In genomic region chr4:148060120-148061085, GRCm38 (mm10) we compare ENCODE assay signal across 8 mouse cellular contexts. TPM values are rescaled to one million over a fixed set of nuclear protein-coding genes. Genes with fewer than 3 reads are reported as not detected.
DNase-seq lines count a peak whose midpoint lies in the region; ATAC-seq and TF ChIP-seq lines count a peak whose summit lies in the region.

No protein-coding gene starts in this region.

- peak; percentile 21 for TF ChIP-seq RAD21 in CH12.LX (IDR thresholded peaks at IDR 0.05; ENCODE audit: low read depth, low read length)

- dilution Hi-C loops in CH12.LX (cut with MboI; ENCODE audit: extremely low pct_ligation_motif_present, extremely low pct_unique_long_range_greater_than_20kb, low sequenced_read_pairs): no loop called here

- H3K27ac ChIP-seq in forebrain, embryonic 12.5 days: no peak overlapping the region
- H3K27ac ChIP-seq in forebrain, embryonic 10.5 days: no peak overlapping the region
- no peak overlapping the region for H3K27ac ChIP-seq in CH12.LX (ENCODE audit: insufficient read depth, low read depth)
- H3K27ac ChIP-seq in embryonic facial prominence, embryonic 12.5 days: no peak overlapping the region
- no peak overlapping the region for H3K27ac ChIP-seq in intestine, embryonic 16.5 days (ENCODE audit: low read length)
- H3K27ac ChIP-seq in lung, embryonic 15.5 days: no peak overlapping the region
- no peak overlapping the region for H3K27ac ChIP-seq in stomach, postnatal 0 days (replicated peaks)

- no peak overlapping the region for H3K9ac ChIP-seq in forebrain, embryonic 12.5 days
- H3K9ac ChIP-seq in CH12.LX (ENCODE audit: insufficient read depth, low read depth): no peak overlapping the region
- H3K9ac ChIP-seq in embryonic facial prominence, embryonic 12.5 days: no peak overlapping the region
- H3K9ac ChIP-seq in intestine, embryonic 16.5 days (ENCODE audit: low read depth, low read length): no peak overlapping the region
- no peak overlapping the region for H3K9ac ChIP-seq in lung, embryonic 15.5 days
- no peak overlapping the region for H3K9ac ChIP-seq in stomach, postnatal 0 days (ENCODE audit: low read length)

- no peaks in the 10 kb centered on the region for H3K9me3 ChIP-seq in forebrain, embryonic 12.5 days
- H3K9me3 ChIP-seq in forebrain, embryonic 10.5 days: no peaks in the 10 kb centered on the region
- no peaks in the 10 kb centered on the region for H3K9me3 ChIP-seq in CH12.LX (replicated peaks; ENCODE audit: low read length)
- no peaks in the 10 kb centered on the region for H3K9me3 ChIP-seq in embryonic facial prominence, embryonic 12.5 days
- no peaks in the 10 kb centered on the region for H3K9me3 ChIP-seq in intestine, embryonic 16.5 days (ENCODE audit: control insufficient read depth, low read length)
- no peaks in the 10 kb centered on the region for H3K9me3 ChIP-seq in lung, embryonic 15.5 days
- no peaks in the 10 kb centered on the region for H3K9me3 ChIP-seq in stomach, postnatal 0 days (ENCODE audit: control insufficient read depth, low read length)

- no peaks in the 10 kb centered on the region for H3K79me2 ChIP-seq in CH12.LX (replicated peaks; ENCODE audit: control insufficient read depth, extremely low read depth, insufficient read depth, poor library complexity, severe bottlenecking)

- TF ChIP-seq CTCF in CH12.LX (conservative IDR thresholded peaks at IDR 0.05 in 1 of 2, IDR thresholded peaks at IDR 0.05 in 1 of 2; ENCODE audit: low read depth in 2 of 2, low read length in 2 of 2): peak; percentile 33 to 69; a peak in 3 of 4 replicates
- TF ChIP-seq CTCF in stomach, postnatal 0 days (IDR thresholded peaks at IDR 0.05; ENCODE audit: low read depth): peak; percentile 78

- no peak overlapping the region for H3K4me3 ChIP-seq in forebrain, embryonic 12.5 days (replicated peaks)
- H3K4me3 ChIP-seq in forebrain, embryonic 10.5 days: no peak overlapping the region
- no peak overlapping the region for H3K4me3 ChIP-seq in CH12.LX (replicated peaks in 1 of 3; ENCODE audit: low read depth in 2 of 3, low read length in 2 of 3, poor library complexity in 1 of 3)
- H3K4me3 ChIP-seq in embryonic facial prominence, embryonic 12.5 days: no peak overlapping the region
- H3K4me3 ChIP-seq in intestine, embryonic 16.5 days (ENCODE audit: low read length): no peak overlapping the region
- no peak overlapping the region for H3K4me3 ChIP-seq in lung, embryonic 15.5 days
- no peak overlapping the region for H3K4me3 ChIP-seq in stomach, postnatal 0 days (ENCODE audit: low read depth, low read length)

- H3K36me3 ChIP-seq in forebrain, embryonic 12.5 days (replicated peaks): peaks cover 38% of the 10 kb centered on the region
- H3K36me3 ChIP-seq in forebrain, embryonic 10.5 days (replicated peaks): peaks cover 42% of the 10 kb centered on the region
- H3K36me3 ChIP-seq in CH12.LX (replicated peaks in 1 of 2; ENCODE audit: control insufficient read depth in 1 of 2, insufficient read depth in 1 of 2, low read length in 1 of 2): peaks cover 42 to 57% of the 10 kb centered on the region in 2 experiments
- peaks cover 32% of the 10 kb centered on the region for H3K36me3 ChIP-seq in embryonic facial prominence, embryonic 12.5 days
- peaks cover 9% of the 10 kb centered on the region for H3K36me3 ChIP-seq in intestine, embryonic 16.5 days (ENCODE audit: control insufficient read depth, insufficient read depth, low read length)
- peaks cover 27% of the 10 kb centered on the region for H3K36me3 ChIP-seq in lung, embryonic 15.5 days
- peaks cover 17% of the 10 kb centered on the region; the same call in 1 of the 2 replicates for H3K36me3 ChIP-seq in stomach, postnatal 0 days (ENCODE audit: control insufficient read depth, insufficient read depth, low read length)

- no peak for DNase-seq in forebrain, embryonic 10.5 days (ENCODE audit: extremely low spot score, low spot score)
- no peak for DNase-seq in CH12.LX (ENCODE audit: extremely low read depth)
- DNase-seq in stomach, postnatal 0 days (ENCODE audit: low spot score): peak; percentile 58
- DNase-seq in thymus, postnatal 10 days (ENCODE audit: low spot score in 2 of 2): no peak

- WGBS in forebrain, embryonic 12.5 days: 54% methylated on average over 13 of the region's 13 CpGs
- 56% methylated on average over 13 of the region's 13 CpGs for WGBS in forebrain, embryonic 10.5 days
- WGBS in embryonic facial prominence, embryonic 12.5 days: 55% methylated on average over 13 of the region's 13 CpGs
- WGBS in intestine, embryonic 16.5 days: 52% methylated on average over 13 of the region's 13 CpGs
- WGBS in lung, embryonic 15.5 days: 32% methylated on average over 13 of the region's 13 CpGs
- 46% methylated on average over 13 of the region's 13 CpGs for WGBS in stomach, postnatal 0 days

- TF ChIP-seq EP300 in CH12.LX (IDR thresholded peaks at IDR 0.05; ENCODE audit: low read length): no peak
- TF ChIP-seq EP300 in stomach, postnatal 0 days (optimal IDR thresholded peaks at IDR 0.05): no peak

- H3K27me3 ChIP-seq in forebrain, embryonic 12.5 days: no peaks in the 10 kb centered on the region
- H3K27me3 ChIP-seq in forebrain, embryonic 10.5 days (ENCODE audit: poor library complexity, severe bottlenecking): no peaks in the 10 kb centered on the region
- H3K27me3 ChIP-seq in CH12.LX (replicated peaks): no peaks in the 10 kb centered on the region
- H3K27me3 ChIP-seq in embryonic facial prominence, embryonic 12.5 days: no peaks in the 10 kb centered on the region
- no peaks in the 10 kb centered on the region for H3K27me3 ChIP-seq in intestine, embryonic 16.5 days (replicated peaks; ENCODE audit: control insufficient read depth, insufficient read depth, low read length)
- no peaks in the 10 kb centered on the region for H3K27me3 ChIP-seq in lung, embryonic 15.5 days
- H3K27me3 ChIP-seq in stomach, postnatal 0 days (ENCODE audit: control insufficient read depth, insufficient read depth, low read length): no peaks in the 10 kb centered on the region

- ATAC-seq in forebrain, embryonic 12.5 days (ENCODE audit: low FRiP score): 0 out of 2 replicates have a peak, but pooled peaks have one; percentile 50
- 0 out of 2 replicates have a peak, but pooled peaks have one; percentile 39 for ATAC-seq in embryonic facial prominence, embryonic 12.5 days (ENCODE audit: insufficient number of reproducible peaks, insufficient read depth, low FRiP score, low TSS enrichment)
- ATAC-seq in intestine, embryonic 16.5 days: peak; percentile 54; the same call in 1 of the 2 replicates
- peak; percentile 72; the same call in 1 of the 2 replicates for ATAC-seq in lung, embryonic 15.5 days (ENCODE audit: borderline replicate concordance, extremely low read depth, low FRiP score, low TSS enrichment)
- ATAC-seq in stomach, postnatal 0 days (ENCODE audit: low FRiP score, low TSS enrichment): peak; percentile 69

- no peak overlapping the region for H3K4me2 ChIP-seq in forebrain, embryonic 12.5 days
- no peak overlapping the region for H3K4me2 ChIP-seq in CH12.LX (ENCODE audit: insufficient read depth, low read depth, poor library complexity, severe bottlenecking)
- H3K4me2 ChIP-seq in embryonic facial prominence, embryonic 12.5 days (replicated peaks): no peak overlapping the region
- H3K4me2 ChIP-seq in intestine, embryonic 16.5 days (ENCODE audit: low read depth, low read length): no peak overlapping the region
- H3K4me2 ChIP-seq in lung, embryonic 15.5 days: no peak overlapping the region
- H3K4me2 ChIP-seq in stomach, postnatal 0 days (replicated peaks; ENCODE audit: low read depth): no peak overlapping the region

- in situ Hi-C loops in CH12.LX (cut with MboI; ENCODE audit: low pct_ligation_motif_present, low pct_unique_long_range_greater_than_20kb, low sequenced_read_pairs): no loop called here

- no peaks in the 10 kb centered on the region for H3K4me1 ChIP-seq in forebrain, embryonic 12.5 days
- peaks cover 17% of the 10 kb centered on the region for H3K4me1 ChIP-seq in forebrain, embryonic 10.5 days
- peaks cover 5 to 31% of the 10 kb centered on the region in 2 experiments; a peak in 3 of 4 replicates for H3K4me1 ChIP-seq in CH12.LX (ENCODE audit: control insufficient read depth in 1 of 2, insufficient read depth in 2 of 2)
- no peaks in the 10 kb centered on the region for H3K4me1 ChIP-seq in embryonic facial prominence, embryonic 12.5 days
- no peaks in the 10 kb centered on the region for H3K4me1 ChIP-seq in intestine, embryonic 16.5 days (ENCODE audit: control insufficient read depth, insufficient read depth, low read length)
- peaks cover 10% of the 10 kb centered on the region for H3K4me1 ChIP-seq in lung, embryonic 15.5 days
- no peaks in the 10 kb centered on the region for H3K4me1 ChIP-seq in stomach, postnatal 0 days (replicated peaks; ENCODE audit: control insufficient read depth, insufficient read depth)

- no peak for TF ChIP-seq POLR2A in CH12.LX (IDR thresholded peaks at IDR 0.05; ENCODE audit: low read depth, low read length)

RNA-seq across cellular contexts. Expression of gene Mthfr, which starts 21.5 kb away (rescaled TPM):
- polyA plus RNA-seq in forebrain, embryonic 12.5 days (2016; fragmentation: Nextera tagmentation; extraction: Ambion mirVana): 28.7 and 32.2 TPM in 2 replicates
- polyA plus RNA-seq in forebrain, embryonic 10.5 days (2016; fragmentation: Nextera tagmentation; extraction: Ambion mirVana): 27.7 and 30.1 TPM in 2 replicates
- total RNA-seq in CH12.LX (2012; rRNA removed) (14.4 and 17.0 TPM in 2 replicates), CH12.LX (2014; rRNA removed) (15.3 and 16.1 TPM in 2 replicates)
- polyA plus RNA-seq in CH12.LX (2012; ENCODE audit: insufficient read length, low read depth): 15.4 and 16.3 TPM in 2 replicates
- polyA plus RNA-seq in embryonic facial prominence, embryonic 12.5 days (2016; fragmentation: Nextera tagmentation; extraction: Ambion mirVana): 25.7 and 29.1 TPM in 2 replicates
- polyA plus RNA-seq in intestine, embryonic 16.5 days (2015; fragmentation: Nextera tagmentation; extraction: Ambion mirVana): 14.3 and 19.4 TPM in 2 replicates
- 18.9 and 21.1 TPM in 2 replicates for polyA plus RNA-seq in lung, embryonic 15.5 days (2015; fragmentation: Nextera tagmentation; extraction: Ambion mirVana)
- 8.2 and 8.7 TPM in 2 replicates for polyA plus RNA-seq in stomach, postnatal 0 days (2015; fragmentation: Nextera tagmentation; extraction: Ambion mirVana)

RNA-seq across cellular contexts. Expression of gene Clcn6, which starts 21.8 kb away (rescaled TPM):
- 22.4 and 27.7 TPM in 2 replicates for polyA plus RNA-seq in forebrain, embryonic 12.5 days (2016; fragmentation: Nextera tagmentation; extraction: Ambion mirVana)
- polyA plus RNA-seq in forebrain, embryonic 10.5 days (2016; fragmentation: Nextera tagmentation; extraction: Ambion mirVana): 13.4 and 14.2 TPM in 2 replicates
- total RNA-seq in CH12.LX (2012; rRNA removed) (5.5 and 5.7 TPM in 2 replicates), CH12.LX (2014; rRNA removed) (3.7 and 4.8 TPM in 2 replicates)
- polyA plus RNA-seq in CH12.LX (2012; ENCODE audit: insufficient read length, low read depth): 9.2 and 10.6 TPM in 2 replicates
- 10.5 and 10.6 TPM in 2 replicates for polyA plus RNA-seq in embryonic facial prominence, embryonic 12.5 days (2016; fragmentation: Nextera tagmentation; extraction: Ambion mirVana)
- 4.5 TPM in 2 replicates for polyA plus RNA-seq in intestine, embryonic 16.5 days (2015; fragmentation: Nextera tagmentation; extraction: Ambion mirVana)
- polyA plus RNA-seq in lung, embryonic 15.5 days (2015; fragmentation: Nextera tagmentation; extraction: Ambion mirVana): 4.5 and 5.0 TPM in 2 replicates
- polyA plus RNA-seq in stomach, postnatal 0 days (2015; fragmentation: Nextera tagmentation; extraction: Ambion mirVana): 1.8 and 2.1 TPM in 2 replicates

RNA-seq across cellular contexts. Expression of gene Agtrap, which starts 27.4 kb away (rescaled TPM):
- 8.4 and 9.2 TPM in 2 replicates for polyA plus RNA-seq in forebrain, embryonic 12.5 days (2016; fragmentation: Nextera tagmentation; extraction: Ambion mirVana)
- polyA plus RNA-seq in forebrain, embryonic 10.5 days (2016; fragmentation: Nextera tagmentation; extraction: Ambion mirVana): 19.4 TPM in 2 replicates
- total RNA-seq in CH12.LX (2012; rRNA removed) (5.6 and 6.2 TPM in 2 replicates), CH12.LX (2014; rRNA removed) (4.0 and 4.1 TPM in 2 replicates)
- polyA plus RNA-seq in CH12.LX (2012; ENCODE audit: insufficient read length, low read depth): 5.4 and 5.9 TPM in 2 replicates
- 12.0 and 14.0 TPM in 2 replicates for polyA plus RNA-seq in embryonic facial prominence, embryonic 12.5 days (2016; fragmentation: Nextera tagmentation; extraction: Ambion mirVana)
- 19.6 and 22.2 TPM in 2 replicates for polyA plus RNA-seq in intestine, embryonic 16.5 days (2015; fragmentation: Nextera tagmentation; extraction: Ambion mirVana)
- polyA plus RNA-seq in lung, embryonic 15.5 days (2015; fragmentation: Nextera tagmentation; extraction: Ambion mirVana): 13.3 and 15.9 TPM in 2 replicates
- 23.2 and 26.9 TPM in 2 replicates for polyA plus RNA-seq in stomach, postnatal 0 days (2015; fragmentation: Nextera tagmentation; extraction: Ambion mirVana)

RNA-seq across cellular contexts. Expression of gene Nppa, which starts 59.9 kb away (rescaled TPM):
- polyA plus RNA-seq in forebrain, embryonic 12.5 days (2016; fragmentation: Nextera tagmentation; extraction: Ambion mirVana): 0.82 and 0.99 TPM in 2 replicates
- polyA plus RNA-seq in forebrain, embryonic 10.5 days (2016; fragmentation: Nextera tagmentation; extraction: Ambion mirVana): 0.31 TPM in 1 of 2 replicates, not detected in the other
- not detected in 2 replicates for total RNA-seq in CH12.LX (2012; rRNA removed)
- total RNA-seq in CH12.LX (2014; rRNA removed): not detected in 2 replicates
- polyA plus RNA-seq in CH12.LX (2012; ENCODE audit: insufficient read length, low read depth): not detected in 2 replicates
- polyA plus RNA-seq in embryonic facial prominence, embryonic 12.5 days (2016; fragmentation: Nextera tagmentation; extraction: Ambion mirVana): 0.64 and 10.6 TPM in 2 replicates
- polyA plus RNA-seq in intestine, embryonic 16.5 days (2015; fragmentation: Nextera tagmentation; extraction: Ambion mirVana): 0.22 and 0.51 TPM in 2 replicates
- 72.2 and 157 TPM in 2 replicates for polyA plus RNA-seq in lung, embryonic 15.5 days (2015; fragmentation: Nextera tagmentation; extraction: Ambion mirVana)
- polyA plus RNA-seq in stomach, postnatal 0 days (2015; fragmentation: Nextera tagmentation; extraction: Ambion mirVana): 0.30 and 0.74 TPM in 2 replicates
